Mouse (Mus musculus): Measurements from ENCODE around the gene Dnah2. TPM values are rescaled to one million over a fixed set of nuclear protein-coding genes. Genes with fewer than 3 reads are reported as not detected.

Dnah2 gene
- 3.1 and 3.5 TPM in 2 replicates for polyA plus RNA-seq (2015; fragmentation: Nextera tagmentation; extraction: Ambion mirVana)

- no peak within 1 kb of the TSS for H3K4me3 ChIP-seq (replicated peaks)
- ATAC-seq (ENCODE audit: low FRiP score) = no peak
- no peaks in the 10 kb centered on the region for H3K36me3 ChIP-seq
- H3K27me3 ChIP-seq (replicated peaks) = no peaks in the 10 kb centered on the region
- WGBS = 26% methylated on average over 12 of the region's 12 CpGs
- H3K4me2 ChIP-seq = peak within 1 kb of the TSS; percentile 80
- H3K9ac ChIP-seq (replicated peaks) = no peak within 1 kb of the TSS
- H3K9me3 ChIP-seq (replicated peaks) = no peaks in the 10 kb centered on the region
- H3K27ac ChIP-seq (replicated peaks) = peak within 1 kb of the TSS; percentile 93
- peaks cover 72% of the 10 kb centered on the region for H3K4me1 ChIP-seq
These were observed at the start of gene Dnah2 for GRCm38 (mm10) chr11:69549060-69549656. TSS of gene Dnah2 (minus strand) at chr11:69549110.

DNA sequence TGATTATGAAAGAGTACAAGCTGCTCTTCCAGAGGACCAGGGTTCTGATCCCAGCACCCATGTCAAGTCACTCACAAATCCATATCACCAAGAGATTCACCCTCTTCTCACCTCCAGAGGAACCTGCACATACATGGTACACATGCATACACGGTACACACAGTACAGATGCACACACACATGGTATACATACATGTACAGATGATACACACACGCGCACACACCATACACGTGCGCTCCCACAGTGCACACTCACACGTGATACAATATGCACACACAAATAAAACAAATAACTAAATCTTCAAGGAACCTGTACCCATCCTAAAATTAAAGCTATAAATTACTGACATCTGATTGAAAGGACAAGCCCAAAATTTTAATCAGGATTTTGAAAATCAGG, 45.9 kb upstream of the Dnah2 start:
- ATAC-seq (ENCODE audit: low FRiP score) = no peak
- H3K27me3 ChIP-seq (replicated peaks) = no peaks in the 10 kb centered on the region
- WGBS = 93% methylated on average over 6 of the region's 6 CpGs
- H3K9me3 ChIP-seq (replicated peaks) = no peaks in the 10 kb centered on the region
- no peak overlapping the region for H3K27ac ChIP-seq (replicated peaks)
- peaks cover 33% of the 10 kb centered on the region for H3K36me3 ChIP-seq
- H3K4me3 ChIP-seq (replicated peaks) = no peak overlapping the region
- H3K9ac ChIP-seq (replicated peaks) = no peak overlapping the region
- H3K4me2 ChIP-seq = no peak overlapping the region
- peaks cover 5% of the 10 kb centered on the region; the same call in 1 of the 2 replicates for H3K4me1 ChIP-seq

DNA sequence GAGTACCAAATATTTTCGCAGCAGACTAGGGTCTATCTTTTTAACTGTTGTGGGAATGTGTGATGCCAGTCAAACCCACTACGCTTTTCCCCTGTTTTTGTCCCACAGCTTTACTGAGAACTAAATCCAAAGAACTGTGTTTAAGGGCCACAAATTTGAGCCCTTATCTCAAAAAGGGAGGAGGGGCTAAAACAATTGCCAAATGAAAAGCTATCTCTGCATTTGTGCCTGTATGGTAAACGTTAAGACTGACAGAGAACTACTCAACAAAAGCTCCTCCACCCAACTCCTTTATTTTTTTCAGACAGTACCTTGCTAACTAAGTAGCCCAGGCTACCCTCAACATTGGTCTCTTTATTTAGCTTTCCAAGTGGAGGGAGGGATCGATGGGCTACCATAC, 43.9 kb upstream of the Dnah2 start:
- Histone ChIP-seq H3K36me3 (peaks cover 50% of the 10 kb centered on the region), H3K4me1 (no peaks in the 10 kb centered on the region), H3K9me3 (replicated peaks) (no peaks in the 10 kb centered on the region), H3K27ac (replicated peaks) (peak overlapping the region; percentile 56; the same call in 1 of the 2 replicates), H3K9ac (replicated peaks) (no peak overlapping the region), H3K4me3 (replicated peaks) (no peak overlapping the region), H3K4me2 (no peak overlapping the region), H3K27me3 (replicated peaks) (no peaks in the 10 kb centered on the region)
- ATAC-seq (ENCODE audit: low FRiP score) = no peak
- 91% methylated on average over 4 of the region's 4 CpGs for WGBS

DNA sequence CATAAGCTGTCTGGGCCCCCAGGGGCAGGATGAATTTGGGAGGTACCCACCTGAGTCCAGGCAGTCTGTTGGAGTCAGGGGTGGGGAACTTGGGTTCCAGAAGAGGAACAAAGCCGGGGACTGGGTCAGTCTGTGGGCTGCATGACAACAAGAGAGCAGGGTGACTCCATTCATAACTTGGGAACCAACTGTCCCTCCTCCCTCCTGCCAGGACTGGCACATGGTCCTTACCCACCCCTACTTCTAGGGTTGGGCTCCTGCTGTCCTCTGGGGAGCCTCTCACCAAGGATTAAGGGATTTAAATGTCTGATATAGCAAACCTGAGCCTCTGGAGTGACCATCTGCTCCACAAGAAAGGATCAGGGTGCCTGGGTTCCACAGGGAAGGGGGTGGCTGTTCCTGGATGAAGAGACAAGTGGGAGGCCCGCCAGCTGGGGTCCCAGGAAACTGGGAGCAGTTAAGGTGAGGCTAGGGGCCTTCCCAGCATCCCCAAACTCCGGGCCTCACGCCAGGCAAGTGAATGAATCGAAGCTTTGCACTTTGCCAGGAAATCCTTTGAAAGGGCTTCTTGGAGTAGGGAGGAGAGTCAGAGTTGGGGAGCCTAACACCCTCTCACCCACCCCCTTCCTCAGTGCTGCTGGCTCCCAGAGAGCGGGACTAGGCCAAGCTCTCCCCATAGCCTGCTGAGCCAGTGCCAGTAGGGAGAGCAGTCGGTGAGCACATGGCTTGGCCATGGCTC, 43.2 kb upstream of the Dnah2 start:
- Histone ChIP-seq H3K4me1 (no peaks in the 10 kb centered on the region), H3K9ac (replicated peaks) (no peak overlapping the region), H3K27ac (replicated peaks) (peak overlapping the region; percentile 56; the same call in 1 of the 2 replicates), H3K36me3 (peaks cover 55% of the 10 kb centered on the region), H3K9me3 (replicated peaks) (no peaks in the 10 kb centered on the region), H3K4me2 (no peak overlapping the region), H3K4me3 (replicated peaks) (no peak overlapping the region), H3K27me3 (replicated peaks) (no peaks in the 10 kb centered on the region)
- ATAC-seq (ENCODE audit: low FRiP score) = peak; percentile 91
- 74% methylated on average over 7 of the region's 7 CpGs for WGBS

DNA sequence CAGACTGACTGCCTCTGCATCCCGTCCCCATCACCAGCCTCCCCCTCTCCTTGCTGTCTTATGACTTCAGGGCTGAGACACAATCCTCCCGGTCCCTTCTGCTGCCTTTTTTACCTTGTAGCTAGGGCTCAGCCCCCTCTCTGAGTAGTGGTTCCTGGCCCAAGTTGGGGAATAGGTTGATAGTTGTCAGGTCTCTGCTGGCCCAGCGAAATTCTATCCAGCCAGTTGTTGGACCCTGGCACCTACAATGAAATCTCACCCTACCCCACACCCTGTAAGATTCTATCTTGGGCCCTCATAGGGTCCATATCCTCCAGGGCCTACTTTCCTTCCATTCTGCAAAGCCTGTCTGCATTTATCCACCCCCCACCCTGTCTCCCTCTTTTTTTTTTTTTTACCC, 42.5 kb upstream of the Dnah2 start:
- Histone ChIP-seq H3K4me2 (no peak overlapping the region), H3K27ac (replicated peaks) (no peak overlapping the region; the same call in 1 of the 2 replicates), H3K36me3 (peaks cover 55% of the 10 kb centered on the region), H3K27me3 (replicated peaks) (no peaks in the 10 kb centered on the region), H3K9ac (replicated peaks) (no peak overlapping the region), H3K4me3 (replicated peaks) (no peak overlapping the region), H3K9me3 (replicated peaks) (no peaks in the 10 kb centered on the region), H3K4me1 (no peaks in the 10 kb centered on the region)
- no peak for ATAC-seq (ENCODE audit: low FRiP score)
- 88% methylated on average over 3 of the region's 3 CpGs for WGBS

GRCm38 (mm10) chr11:69590622-69591021, 41.7 kb upstream of the Dnah2 start:
- Histone ChIP-seq H3K9me3 (replicated peaks) (no peaks in the 10 kb centered on the region), H3K4me1 (no peaks in the 10 kb centered on the region), H3K36me3 (peaks cover 54% of the 10 kb centered on the region), H3K27me3 (replicated peaks) (no peaks in the 10 kb centered on the region), H3K4me2 (no peak overlapping the region), H3K4me3 (replicated peaks) (no peak overlapping the region), H3K9ac (replicated peaks) (no peak overlapping the region), H3K27ac (replicated peaks) (no peak overlapping the region)
- 96% methylated on average over 8 of the region's 8 CpGs for WGBS
- no peak for ATAC-seq (ENCODE audit: low FRiP score)

DNA sequence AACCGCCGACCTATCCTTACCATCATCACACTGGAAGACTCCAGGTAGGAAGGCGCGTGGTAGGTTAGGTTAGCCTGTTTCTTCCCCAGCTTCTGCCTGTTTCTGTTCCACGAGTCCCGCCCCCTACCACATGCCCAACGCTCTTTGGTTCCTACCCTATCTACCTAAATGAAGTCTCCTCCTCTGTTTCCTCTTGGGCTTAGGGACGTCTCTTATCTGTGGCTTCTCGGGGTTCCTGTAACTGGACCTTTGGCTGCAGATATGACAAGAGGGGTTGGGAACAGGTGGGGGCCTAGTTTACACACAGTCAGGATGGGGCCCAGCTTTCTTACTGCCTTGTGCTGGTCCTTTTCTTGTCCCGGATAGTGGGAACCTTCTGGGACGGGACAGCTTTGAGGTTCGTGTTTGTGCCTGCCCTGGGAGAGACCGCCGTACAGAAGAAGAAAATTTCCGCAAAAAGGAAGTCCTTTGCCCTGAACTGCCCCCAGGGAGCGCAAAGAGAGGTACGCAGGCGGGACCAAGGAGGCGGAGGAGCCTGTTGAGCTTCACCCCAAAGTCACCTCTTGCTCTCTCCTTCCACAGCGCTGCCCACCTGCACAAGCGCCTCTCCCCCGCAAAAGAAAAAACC, 40.4 kb upstream of the Dnah2 start:
- no peak overlapping the region for H3K27ac ChIP-seq (replicated peaks)
- ATAC-seq (ENCODE audit: low FRiP score) = no peak
- H3K36me3 ChIP-seq = peaks cover 48% of the 10 kb centered on the region
- H3K9me3 ChIP-seq (replicated peaks) = no peaks in the 10 kb centered on the region
- H3K4me3 ChIP-seq (replicated peaks) = no peak overlapping the region
- WGBS = 95% methylated on average over 22 of the region's 22 CpGs
- H3K27me3 ChIP-seq (replicated peaks) = no peaks in the 10 kb centered on the region
- no peaks in the 10 kb centered on the region for H3K4me1 ChIP-seq
- no peak overlapping the region for H3K4me2 ChIP-seq
- no peak overlapping the region for H3K9ac ChIP-seq (replicated peaks)

DNA sequence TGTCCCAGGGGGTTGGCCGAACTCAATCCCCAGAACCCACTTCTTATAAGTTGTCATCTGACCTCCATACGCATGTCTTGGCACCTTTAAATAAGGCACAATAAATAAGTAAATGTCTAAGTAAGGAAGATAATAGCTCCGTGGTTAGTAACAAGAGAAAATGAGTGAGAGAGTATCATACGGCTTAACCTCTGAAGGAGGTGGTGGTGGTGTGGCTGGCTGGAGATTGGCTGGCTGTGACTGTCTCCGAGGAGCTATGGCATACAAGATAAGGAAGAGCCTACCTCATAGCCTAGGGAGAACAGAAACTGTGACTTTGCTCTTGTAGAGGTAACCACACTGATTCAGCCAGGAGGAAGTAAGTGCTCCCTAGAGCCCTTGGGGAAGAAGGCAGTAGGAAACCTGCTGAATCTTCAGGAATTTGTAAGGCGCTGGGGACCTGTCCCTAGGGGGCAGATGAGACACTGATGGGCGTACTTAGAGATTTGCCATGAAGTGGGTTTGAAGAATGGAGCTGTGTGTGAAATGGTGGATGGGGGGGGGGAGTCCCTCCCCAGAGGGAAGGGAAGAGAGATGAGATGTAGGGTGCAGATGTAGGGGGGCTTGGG, 36.9 kb upstream of the Dnah2 start:
- Histone ChIP-seq H3K9me3 (replicated peaks) (no peaks in the 10 kb centered on the region), H3K4me2 (no peak overlapping the region), H3K36me3 (peaks cover 33% of the 10 kb centered on the region), H3K9ac (replicated peaks) (no peak overlapping the region), H3K27me3 (replicated peaks) (no peaks in the 10 kb centered on the region), H3K4me3 (replicated peaks) (no peak overlapping the region), H3K4me1 (peaks cover 15% of the 10 kb centered on the region), H3K27ac (replicated peaks) (no peak overlapping the region)
- no peak for ATAC-seq (ENCODE audit: low FRiP score)
- 81% methylated on average over 7 of the region's 7 CpGs for WGBS

GRCm38 (mm10) chr11:69584937-69585336, 36.0 kb upstream of the Dnah2 start:
- no peak overlapping the region for H3K9ac ChIP-seq (replicated peaks)
- no peak for ATAC-seq (ENCODE audit: low FRiP score)
- WGBS = 96% methylated on average over 13 of the region's 13 CpGs
- peaks cover 26% of the 10 kb centered on the region for H3K36me3 ChIP-seq
- H3K9me3 ChIP-seq (replicated peaks) = no peaks in the 10 kb centered on the region
- H3K4me1 ChIP-seq = peaks cover 15% of the 10 kb centered on the region
- no peak overlapping the region for H3K4me3 ChIP-seq (replicated peaks)
- no peak overlapping the region for H3K4me2 ChIP-seq
- H3K27ac ChIP-seq (replicated peaks) = no peak overlapping the region
- H3K27me3 ChIP-seq (replicated peaks) = no peaks in the 10 kb centered on the region

DNA sequence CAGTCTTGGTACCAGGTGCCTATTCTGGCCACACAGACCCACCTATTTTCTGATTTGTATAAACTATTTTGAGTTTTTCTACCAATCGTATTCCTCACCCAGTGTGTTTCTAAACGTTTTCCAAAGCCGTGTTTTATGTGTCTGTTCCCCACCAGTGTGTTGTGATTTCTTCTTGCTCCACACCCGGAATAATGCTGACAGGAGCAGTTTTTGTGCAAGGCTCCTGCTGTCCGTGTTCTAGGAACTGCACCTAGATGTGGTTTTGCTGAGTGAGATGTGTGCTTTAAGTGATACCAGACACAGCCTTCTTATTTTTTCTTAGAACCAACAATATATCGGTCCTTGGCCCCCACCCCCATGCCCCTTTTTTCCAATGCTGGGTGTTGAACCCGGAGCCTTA, 35.1 kb upstream of the Dnah2 start:
- no peak overlapping the region for H3K27ac ChIP-seq (replicated peaks)
- WGBS = 87% methylated on average over 7 of the region's 7 CpGs

GRCm38 (mm10) chr11:69582230-69582805, 33.4 kb upstream of the Dnah2 start:
- Histone ChIP-seq H3K27me3 (replicated peaks) (no peaks in the 10 kb centered on the region), H3K9ac (replicated peaks) (peak overlapping the region; percentile 35), H3K36me3 (peaks cover under 1% of the 10 kb centered on the region; the same call in 1 of the 2 replicates), H3K4me3 (replicated peaks) (peak overlapping the region; percentile 83; the same call in 1 of the 2 replicates), H3K9me3 (replicated peaks) (no peaks in the 10 kb centered on the region), H3K4me2 (peak overlapping the region; percentile 90), H3K27ac (replicated peaks) (no peak overlapping the region), H3K4me1 (peaks cover 32% of the 10 kb centered on the region)
- WGBS = 64% methylated on average over 9 of the region's 9 CpGs
- ATAC-seq (ENCODE audit: low FRiP score) = no peak

More for the DNA sequence above, 35.1 kb upstream of the Dnah2 start:
- Histone ChIP-seq H3K4me2 (no peak overlapping the region), H3K4me3 (replicated peaks) (no peak overlapping the region), H3K36me3 (peaks cover 17% of the 10 kb centered on the region), H3K27me3 (replicated peaks) (no peaks in the 10 kb centered on the region), H3K9me3 (replicated peaks) (no peaks in the 10 kb centered on the region), H3K9ac (replicated peaks) (no peak overlapping the region), H3K4me1 (peaks cover 18% of the 10 kb centered on the region)
- ATAC-seq (ENCODE audit: low FRiP score) = no peak

All from neural tube, embryonic 15.5 days (tissue).